Mouse (Mus musculus): ENCODE measurements around the gene Sgcb.

DNA sequence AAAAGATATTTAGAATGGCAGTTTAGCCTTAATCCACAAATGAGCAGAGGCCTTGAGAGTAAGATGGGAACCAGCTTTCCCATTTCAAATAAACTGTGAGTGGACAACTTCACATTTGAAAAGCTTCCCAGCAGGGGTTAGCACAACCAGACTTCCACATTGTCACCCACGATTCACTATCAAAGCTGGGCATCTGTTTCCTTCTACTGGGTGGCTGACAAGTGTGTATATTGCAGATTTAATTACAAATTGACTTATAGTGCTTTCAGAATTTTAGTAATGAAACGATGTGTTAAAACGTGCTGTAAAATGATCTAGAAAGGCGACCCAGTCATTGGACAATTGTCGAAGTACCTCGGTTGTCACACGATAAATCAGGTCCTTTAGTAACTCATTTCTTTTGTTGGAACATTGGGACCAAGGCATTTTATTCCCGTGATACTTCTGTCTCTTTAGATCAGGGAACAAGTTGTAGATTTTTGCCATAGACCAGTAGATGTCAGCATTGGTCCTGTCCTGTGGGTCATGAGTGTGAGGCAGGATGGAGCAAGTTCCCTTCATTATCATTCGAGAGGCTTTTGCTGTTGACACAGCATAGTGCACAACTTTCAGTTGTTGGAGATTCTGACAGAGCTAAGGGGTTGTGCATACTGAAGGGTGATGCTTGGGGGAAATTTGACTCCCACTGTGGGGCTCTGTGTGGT, 36.3 kb upstream of the Sgcb start:
- TF ChIP-seq CTCF (IDR thresholded peaks at IDR 0.05; ENCODE audit: low read depth, low read length) (no peak), POLR2A (IDR thresholded peaks at IDR 0.05; ENCODE audit: extremely low read depth, insufficient read depth, low read length) (no peak)

Measured in liver, adult 2 months (tissue).